Mouse (Mus musculus): ENCODE data around the gene Crk.

Crk gene

GRCm38 (mm10) chr11:75678747-75679438, at the start of gene Crk:
TSS of gene Crk (plus strand) at chr11:75679259.
- peak; percentile 99 for DNase-seq (ENCODE audit: low spot score in 2 of 2)

- DNase-seq (ENCODE audit: low spot score in 2 of 2), result no peak
Observed at GRCm38 (mm10) chr11:75630098-75630497, 49.0 kb upstream of the Crk start.

DNA sequence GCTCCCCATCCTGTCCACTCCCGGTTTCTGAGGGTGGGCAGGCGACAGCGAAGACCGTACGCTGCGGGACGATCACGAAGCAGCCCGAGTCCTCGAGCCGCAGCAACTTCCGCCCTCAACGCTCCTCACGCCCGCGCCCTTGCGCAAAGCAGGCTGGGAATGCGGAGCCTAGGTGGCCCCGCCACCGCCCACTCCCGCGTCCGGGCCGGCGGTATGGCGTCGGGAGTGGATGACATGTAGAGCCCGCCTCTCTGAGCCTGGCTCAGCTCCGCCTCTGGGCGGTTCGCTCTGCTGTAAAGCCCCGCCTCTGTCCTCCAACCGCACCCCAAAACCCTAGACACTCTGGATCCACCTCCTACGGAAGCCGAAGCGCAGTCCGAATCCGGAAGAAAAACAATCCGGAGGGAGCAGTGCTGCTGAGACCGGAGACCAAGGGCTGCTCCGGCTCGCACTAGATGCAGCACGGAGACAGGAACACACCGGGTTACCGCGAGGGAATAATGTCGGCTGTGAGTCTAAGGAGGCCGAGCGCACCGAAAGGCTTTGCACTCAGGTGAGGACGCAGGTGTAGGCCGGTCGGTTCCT, 48.3 kb upstream of the Crk start, which contains the start of gene Inpp5k:
Inpp5k (plus strand) TSS at position 344 of the 585 bp plus-strand sequence.
- peak; percentile 94 to 95 for DNase-seq (ENCODE audit: low spot score in 2 of 2)

DNA sequence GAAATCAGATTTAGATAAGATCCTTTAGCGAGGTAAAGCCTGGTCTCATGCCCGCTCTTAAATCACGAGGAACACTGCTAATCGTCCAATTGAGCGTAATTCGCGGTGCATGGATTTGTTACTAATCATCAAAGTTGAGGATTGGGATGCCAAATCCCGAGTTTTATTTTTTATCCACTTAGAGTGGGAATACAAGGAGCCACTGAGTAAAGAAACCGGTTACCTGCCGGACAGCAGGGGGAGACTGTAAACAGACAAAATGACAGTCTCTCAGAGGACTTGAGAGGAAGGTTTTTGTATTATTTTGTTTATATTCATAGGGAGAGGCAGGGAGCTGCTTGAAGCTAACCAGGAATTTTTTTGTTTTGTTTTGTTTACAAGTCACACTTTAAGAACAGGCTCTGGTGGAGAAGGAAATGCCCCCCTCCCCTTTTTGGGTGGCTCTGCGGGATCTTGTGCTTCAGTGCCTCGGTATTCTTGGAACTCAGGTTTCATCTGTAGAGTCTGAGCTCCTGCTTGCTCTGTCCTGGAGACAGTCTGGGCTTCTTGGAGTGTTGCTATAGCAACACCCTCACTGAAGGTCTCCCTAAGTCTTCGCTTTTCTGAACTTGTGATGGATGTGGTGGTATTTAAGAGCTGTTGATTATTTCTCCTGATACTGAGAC, 47.4 kb upstream of the Crk start:
- peak in 1 of 2 experiments; percentile 43 for DNase-seq (ENCODE audit: low spot score in 2 of 2)

GRCm38 (mm10) chr11:75632921-75633320, 46.1 kb upstream of the Crk start:
- DNase-seq (ENCODE audit: low spot score in 2 of 2), result no peak

DNA sequence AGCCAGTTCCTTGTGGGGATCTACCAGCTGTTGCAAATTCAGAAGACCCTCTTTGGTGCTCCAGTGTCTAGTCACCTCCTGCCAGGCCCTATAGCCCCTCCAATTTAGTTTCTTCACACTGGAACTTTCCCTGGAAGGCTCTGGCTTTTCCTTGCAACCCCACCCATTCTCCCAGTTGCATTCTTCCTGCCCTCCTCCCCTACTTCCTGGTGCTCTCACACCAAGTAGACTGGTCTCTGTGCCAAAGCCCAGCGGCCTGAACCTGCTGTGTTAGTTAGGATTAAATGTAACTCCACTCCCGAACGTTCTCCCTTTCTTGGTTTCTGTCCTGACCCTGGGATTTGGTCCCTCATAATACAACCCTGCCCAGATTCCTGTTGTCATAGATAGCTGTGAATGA, 44.3 kb upstream of the Crk start:
- DNase-seq (ENCODE audit: low spot score in 2 of 2), result no peak

GRCm38 (mm10) chr11:75635315-75635714, 43.7 kb upstream of the Crk start:
- no peak for DNase-seq (ENCODE audit: low spot score in 2 of 2)

DNA sequence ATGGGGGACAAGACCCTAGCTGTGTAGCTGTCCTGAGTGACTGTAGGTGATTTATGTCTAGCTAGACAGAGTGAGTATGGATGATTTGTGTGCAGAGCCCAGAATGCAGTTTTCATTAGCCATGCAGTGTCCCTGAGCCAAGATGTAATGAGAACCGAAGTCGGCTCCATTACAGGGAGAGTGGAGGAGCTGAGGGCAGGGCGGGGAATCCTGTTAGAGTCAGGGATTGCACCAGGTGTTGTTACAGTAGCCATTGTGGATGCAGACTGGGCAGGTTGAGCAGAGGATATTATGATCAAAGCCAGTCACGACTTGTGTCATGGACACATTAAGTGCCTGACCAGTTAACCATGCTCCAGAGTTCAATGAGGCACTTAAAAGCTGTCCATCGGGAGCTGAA, 35.7 kb upstream of the Crk start:
- DNase-seq (ENCODE audit: low spot score in 2 of 2), result no peak

DNA sequence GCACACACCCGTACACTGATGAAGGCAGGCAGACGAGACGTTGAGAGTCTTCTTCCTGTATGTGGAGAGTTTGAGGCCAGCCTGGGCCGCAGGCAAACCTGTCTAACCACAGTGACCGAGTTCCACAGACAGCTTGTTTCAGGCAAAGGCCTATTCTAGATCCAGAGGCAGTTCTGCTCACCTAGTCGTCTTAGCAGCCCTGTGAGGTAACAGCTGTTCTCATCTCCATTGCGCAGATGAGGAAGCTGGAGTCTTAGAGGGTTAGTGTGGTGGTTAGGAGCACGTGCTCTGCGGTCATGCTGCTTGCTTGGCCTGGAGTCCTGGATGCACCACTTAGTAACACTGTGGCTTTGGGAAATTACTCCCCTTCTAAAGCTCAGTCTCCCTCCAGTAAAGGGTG, 34.4 kb upstream of the Crk start:
- DNase-seq (ENCODE audit: low spot score in 2 of 2), result peak in 1 of 2 experiments; percentile 35

- DNase-seq (ENCODE audit: low spot score in 2 of 2), result no peak
Observed at GRCm38 (mm10) chr11:75647681-75648211, 31.3 kb upstream of the Crk start.

DNA sequence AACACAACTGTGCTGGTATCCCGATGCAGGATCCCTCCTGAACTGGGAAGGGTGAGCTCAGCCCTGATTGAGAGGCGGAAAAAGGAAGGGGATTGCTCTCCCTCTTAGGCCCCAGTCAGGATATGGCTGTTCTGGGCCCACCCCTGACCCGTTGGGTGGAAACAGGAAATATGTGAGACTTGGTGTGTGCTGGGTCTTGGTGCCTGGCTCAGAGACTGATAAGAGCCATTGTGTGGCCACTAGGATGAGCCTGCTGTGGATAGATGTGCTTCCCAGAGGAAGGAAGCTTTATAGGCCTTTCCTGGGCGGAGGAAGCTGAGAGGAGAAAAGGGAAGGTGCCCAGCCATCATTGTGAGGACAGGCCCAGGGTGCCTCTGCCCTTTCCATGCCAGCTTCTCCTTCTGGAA, 29.9 kb upstream of the Crk start:
- DNase-seq (ENCODE audit: low spot score in 2 of 2), result no peak

DNA sequence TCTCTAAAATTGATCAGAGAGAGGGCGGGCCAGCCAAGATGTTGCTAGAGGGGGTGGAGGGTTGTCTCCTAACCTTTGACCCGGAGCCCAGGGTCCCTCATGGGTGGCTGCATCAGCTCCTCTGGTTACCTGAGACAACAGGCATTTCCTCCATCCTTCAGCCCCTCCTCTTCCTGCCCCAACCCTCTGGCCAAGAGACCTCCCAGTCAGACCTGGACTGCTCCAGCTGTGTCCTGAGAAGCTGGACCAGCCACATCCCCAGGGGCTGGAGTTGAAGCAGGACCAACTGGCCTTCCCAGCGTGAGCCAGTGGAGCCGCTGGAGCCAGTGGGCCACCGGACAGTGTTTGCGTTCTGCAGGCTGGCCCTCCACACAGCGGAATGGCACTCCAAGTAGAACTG, 28.7 kb upstream of the Crk start, which contains the start of gene Myo1c:
Myo1c (plus strand) TSS at position 194 of the 400 bp plus-strand sequence.
- no peak for DNase-seq (ENCODE audit: low spot score in 2 of 2)

- no peak for DNase-seq (ENCODE audit: low spot score in 2 of 2)
Observed at GRCm38 (mm10) chr11:75650958-75651425, 28.1 kb upstream of the Crk start.

DNA sequence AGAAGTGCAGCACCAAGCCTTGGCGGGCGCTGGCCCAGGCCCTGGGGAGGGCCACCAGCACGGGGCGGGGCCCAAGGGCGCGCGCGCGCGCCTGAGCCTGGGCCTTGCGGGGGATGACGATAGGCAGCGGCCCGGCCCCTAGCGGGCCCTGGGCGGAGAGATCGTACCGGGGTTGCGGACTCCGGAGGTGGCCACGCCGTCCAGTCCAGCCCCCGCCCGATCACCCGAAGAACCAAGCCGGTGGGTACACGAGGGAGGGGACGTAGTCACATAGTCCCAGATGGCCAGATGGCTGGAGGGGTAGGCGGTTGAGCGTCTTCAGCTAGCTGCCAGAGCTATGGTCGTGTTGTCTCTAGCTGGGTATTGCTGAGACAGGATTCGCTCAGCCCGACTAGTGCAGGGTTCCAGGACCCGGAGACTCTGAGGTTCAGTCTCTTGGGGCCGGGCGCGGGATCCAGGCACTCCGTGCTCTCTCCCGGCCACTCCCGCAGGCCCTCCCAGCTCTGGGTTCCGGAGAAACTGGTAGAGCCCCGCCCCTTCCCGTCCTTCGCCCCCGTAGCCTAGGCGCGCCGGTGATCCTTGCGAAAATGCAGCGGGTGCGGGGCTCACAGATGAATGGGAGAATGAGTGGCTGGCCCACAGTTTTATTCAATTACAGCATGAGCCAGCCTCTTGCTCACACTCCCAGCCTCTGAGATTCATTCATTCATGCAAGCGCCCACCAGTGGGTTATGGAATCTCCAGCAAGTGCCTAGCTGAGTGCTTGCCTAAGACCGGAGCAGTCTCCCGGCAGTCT, 27.4 kb upstream of the Crk start:
- DNase-seq (ENCODE audit: low spot score in 2 of 2), result peak; percentile 55 to 82

DNA sequence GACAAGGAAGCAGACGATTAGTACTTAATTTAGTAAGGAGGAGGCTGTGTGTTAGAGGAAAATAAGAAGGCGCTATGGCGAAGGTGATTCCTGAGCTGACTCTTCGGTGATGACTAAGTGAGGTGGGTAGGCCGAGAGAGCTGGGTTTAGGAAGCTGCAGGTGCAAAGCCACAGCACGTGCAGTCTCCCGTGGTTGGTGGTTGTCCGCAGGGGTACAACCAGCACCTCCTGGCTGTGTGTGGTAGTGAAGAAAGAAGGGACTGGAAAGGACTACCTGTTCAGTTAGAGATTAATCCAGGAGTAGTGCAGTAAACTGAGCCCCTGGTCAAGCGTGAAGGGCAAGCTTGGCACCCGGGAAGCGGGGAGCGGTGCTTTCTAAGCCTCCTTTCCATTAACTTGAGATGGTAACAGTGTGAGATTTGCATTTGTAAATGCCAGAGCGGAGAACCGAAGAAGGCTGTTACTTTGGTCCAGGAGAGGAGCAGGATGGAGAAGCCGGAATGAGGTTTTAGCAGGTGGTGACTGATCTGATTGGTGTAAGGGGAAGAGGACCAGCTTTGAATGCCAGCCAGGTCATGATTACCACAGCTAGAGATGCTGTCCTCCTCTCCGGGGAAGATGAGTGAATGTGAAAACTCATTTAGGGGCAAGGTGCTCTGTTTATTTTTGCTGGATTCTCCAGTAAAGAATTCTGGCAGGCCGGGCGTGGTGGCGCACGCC, 26.7 kb upstream of the Crk start:
- DNase-seq (ENCODE audit: low spot score in 2 of 2), result peak; percentile 58 to 83

- DNase-seq (ENCODE audit: low spot score in 2 of 2), result no peak
Observed at GRCm38 (mm10) chr11:75652942-75653684, 25.9 kb upstream of the Crk start.

- peak; percentile 55 to 87 for DNase-seq (ENCODE audit: low spot score in 2 of 2)
Observed at GRCm38 (mm10) chr11:75653781-75654470, 25.1 kb upstream of the Crk start.

GRCm38 (mm10) chr11:75654471-75655390, 24.3 kb upstream of the Crk start:
- peak in 1 of 2 experiments; percentile 90 for DNase-seq (ENCODE audit: low spot score in 2 of 2)
